Mouse (Mus musculus) layer of hippocampus, adult 2 months (tissue): ENCODE measurements around the gene Cldn20. TPM values are rescaled to one million over a fixed set of nuclear protein-coding genes. Genes with fewer than 3 reads are reported as not detected.

Experiments
- DNase-seq, 2 experiments: peaks; one replicate each; pipeline ENCODE4 v3.0.0; 2022; ENCODE audit warnings: low spot score in 2 of 2
- H3K27ac ChIP-seq: fragments of 200-600 bp; 2 replicates; pipeline ENCODE4 v1.8.1; 2022
- H3K4me3 ChIP-seq: fragments of 200-600 bp; 2 replicates; pipeline ENCODE4 v1.8.1; 2022; ENCODE audit warnings: mild to moderate bottlenecking
- CTCF ChIP-seq: fragments of 200-600 bp; conservative IDR thresholded peaks from 2 replicates; pipeline ENCODE4 v1.8.1; 2022; ENCODE audit warnings: antibody characterized with exemption, mild to moderate bottlenecking, moderate library complexity
- long read RNA-seq, 2 experiments: library from polyadenylated mRNA; stranded (forward); transcript quantifications; one replicate each; pipeline ENCODE4 v2.0.0; 2021; ENCODE audit warnings: borderline mapping rate in 2 of 2
- total RNA-seq, 2 experiments: library from RNA; stranded (reverse); gene quantifications; 2 replicates each; pipeline ENCODE4 v1.2.3; 2021

The Cldn20 gene
- total RNA-seq: 1 to 10 TPM in 1 of 2 experiments, not detected in 1; 1.4 TPM
- long read RNA-seq, experiment 1: 0 reads
- long read RNA-seq, experiment 2: 0 reads

GRCm38 (mm10) chr17:3532254-3532653, at the start of gene Cldn20:
Cldn20 (plus strand) TSS chr17:3532554.
- no peak for TF ChIP-seq CTCF
- no peak within 1 kb of the TSS for H3K27ac ChIP-seq
- DNase-seq: no peak
- no peak within 1 kb of the TSS for H3K4me3 ChIP-seq

DNA sequence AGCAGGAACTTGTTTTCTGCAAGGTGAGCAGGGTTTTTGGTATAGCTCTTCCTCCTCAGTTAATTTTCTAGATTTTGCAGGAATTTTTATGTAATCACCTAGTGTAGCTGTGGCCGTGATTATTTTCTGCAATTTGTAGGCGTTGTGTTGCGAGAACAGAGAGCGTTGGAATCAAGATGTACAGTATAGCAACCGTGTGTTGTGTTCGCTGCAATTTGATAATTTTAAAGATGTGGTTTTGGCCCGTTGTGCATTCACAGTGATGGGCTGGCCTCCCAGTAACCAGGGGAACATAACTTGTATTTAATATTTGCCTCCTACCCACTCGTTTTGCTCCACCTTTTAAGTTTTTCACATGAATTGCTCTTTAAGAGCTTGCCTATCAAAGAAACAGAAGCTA, 49.3 kb upstream of the Cldn20 start:
- H3K27ac ChIP-seq: peak overlapping the region; percentile 88
- no peak for TF ChIP-seq CTCF
- no peak for DNase-seq

GRCm38 (mm10) chr17:3485851-3486250, 46.5 kb upstream of the Cldn20 start:
- no peak for DNase-seq
- H3K27ac ChIP-seq: no peak overlapping the region; the same call in 1 of the 2 replicates
- no peak for TF ChIP-seq CTCF
- peak overlapping the region; percentile 46 for H3K4me3 ChIP-seq

More for the DNA sequence above, 49.3 kb upstream of the Cldn20 start:
- peak overlapping the region; percentile 55 for H3K4me3 ChIP-seq

DNA sequence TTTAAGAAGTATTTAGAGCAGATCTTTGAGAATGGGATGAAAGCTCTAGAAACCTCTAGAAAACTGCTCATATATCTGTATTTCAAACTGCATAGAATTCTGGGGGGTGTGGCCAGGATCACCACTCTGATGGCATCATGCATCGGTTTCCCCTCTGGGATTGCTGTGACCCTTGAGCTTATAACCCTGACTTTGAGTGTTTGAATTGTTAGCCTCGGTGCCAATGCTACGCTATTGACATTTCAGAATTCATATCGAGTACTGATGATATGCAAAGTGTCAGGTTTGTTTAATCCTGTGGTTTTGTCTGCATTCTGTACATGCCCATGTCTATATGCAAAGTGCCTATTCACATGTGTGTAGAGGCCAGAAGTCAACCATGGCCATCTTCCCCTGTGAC, 45.1 kb upstream of the Cldn20 start:
- Histone ChIP-seq H3K27ac (no peak overlapping the region; the same call in 1 of the 2 replicates), H3K4me3 (no peak overlapping the region; the same call in 1 of the 2 replicates)
- TF ChIP-seq CTCF: no peak
- DNase-seq: no peak

DNA sequence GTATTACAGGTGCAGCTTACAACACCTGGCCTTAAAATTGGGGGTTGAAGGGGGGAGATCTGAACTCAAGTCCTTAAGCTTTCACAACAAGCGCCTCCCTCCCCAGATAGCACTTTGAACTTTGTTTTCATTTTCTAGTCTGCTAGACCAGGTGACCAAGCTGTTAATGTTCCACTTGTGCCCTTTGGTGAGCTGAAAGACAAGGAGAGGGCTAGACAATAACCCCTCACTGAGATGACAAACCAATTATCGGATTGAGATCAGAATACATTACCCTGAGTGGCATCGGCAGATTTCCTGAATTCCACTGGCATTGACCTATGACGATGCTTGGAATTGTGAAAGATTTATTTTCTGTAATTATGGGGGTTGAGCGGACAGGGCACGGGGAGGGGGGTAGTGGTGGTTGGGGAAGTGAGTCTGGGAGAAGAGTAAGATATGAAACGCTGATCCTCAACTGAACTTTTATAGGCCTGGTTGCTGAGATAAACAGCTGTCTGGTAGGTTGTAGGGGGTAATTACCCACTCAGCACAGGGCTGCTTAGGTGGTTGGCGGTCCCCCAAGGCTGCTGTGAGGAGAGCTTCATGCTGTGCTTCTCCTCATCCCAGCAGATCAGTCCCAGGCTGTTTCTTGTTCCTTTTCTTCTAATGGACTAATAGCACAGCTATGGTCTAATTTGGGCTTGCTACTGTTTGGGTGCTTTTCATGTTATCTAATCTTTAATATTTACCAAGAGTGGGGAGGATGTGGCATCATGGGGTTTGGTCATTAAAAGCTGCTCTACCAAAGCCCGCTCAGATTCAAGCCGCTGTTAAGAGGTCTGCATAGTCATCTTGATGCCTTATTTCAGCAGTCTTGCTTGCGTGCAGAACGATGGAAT, 44.4 kb upstream of the Cldn20 start:
- Histone ChIP-seq H3K4me3 (peak overlapping the region; percentile 13; the same call in 1 of the 2 replicates), H3K27ac (no peak overlapping the region; the same call in 1 of the 2 replicates)
- TF ChIP-seq CTCF: no peak
- DNase-seq: no peak

GRCm38 (mm10) chr17:3490216-3490895, 42.0 kb upstream of the Cldn20 start:
- H3K4me3 ChIP-seq: no peak overlapping the region
- no peak for DNase-seq
- H3K27ac ChIP-seq: no peak overlapping the region
- no peak for TF ChIP-seq CTCF

- DNase-seq: no peak
- Histone ChIP-seq H3K4me3 (no peak overlapping the region), H3K27ac (no peak overlapping the region)
- TF ChIP-seq CTCF: no peak
These were observed 41.3 kb upstream of the Cldn20 start for GRCm38 (mm10) chr17:3491065-3491464.

- no peak for DNase-seq
- Histone ChIP-seq H3K27ac (no peak overlapping the region), H3K4me3 (no peak overlapping the region)
- no peak for TF ChIP-seq CTCF
These were observed 40.7 kb upstream of the Cldn20 start for GRCm38 (mm10) chr17:3491667-3492066.

DNA sequence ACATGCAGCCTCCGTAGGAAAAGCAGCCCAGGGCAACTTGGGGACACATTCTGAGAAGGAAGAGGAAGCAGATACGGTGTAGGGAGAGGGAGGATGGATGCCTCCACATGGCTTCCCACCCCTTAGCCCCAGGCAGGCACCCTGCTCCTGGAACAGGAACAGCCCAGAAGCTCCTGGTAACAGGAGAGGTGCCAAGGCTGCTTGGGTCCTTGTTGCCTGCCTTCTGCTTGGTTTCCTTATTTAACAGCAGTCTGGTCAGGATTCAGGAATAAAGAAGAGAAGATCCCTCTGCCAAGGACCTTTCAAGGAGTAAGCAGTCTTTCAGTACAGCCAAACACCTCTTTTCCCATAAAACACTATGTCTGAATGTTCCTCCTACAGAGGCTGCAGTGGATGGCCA, 36.8 kb upstream of the Cldn20 start:
- Histone ChIP-seq H3K4me3 (no peak overlapping the region), H3K27ac (peak overlapping the region; percentile 6; the same call in 1 of the 2 replicates)
- TF ChIP-seq CTCF: no peak
- no peak for DNase-seq

GRCm38 (mm10) chr17:3496080-3496479, 36.3 kb upstream of the Cldn20 start:
- H3K27ac ChIP-seq: peak overlapping the region; percentile 6; the same call in 1 of the 2 replicates
- TF ChIP-seq CTCF: no peak

GRCm38 (mm10) chr17:3498086-3498485, 34.3 kb upstream of the Cldn20 start:
- no peak overlapping the region for H3K4me3 ChIP-seq
- 0 out of 2 replicates have a peak overlapping the region, but pooled peaks have one; percentile 36 for H3K27ac ChIP-seq
- DNase-seq: peak in 1 of 2 experiments; percentile 52
- peak; percentile 72 for TF ChIP-seq CTCF

More at GRCm38 (mm10) chr17:3496080-3496479, 36.3 kb upstream of the Cldn20 start:
- no peak overlapping the region for H3K4me3 ChIP-seq
- no peak for DNase-seq

GRCm38 (mm10) chr17:3498580-3498979, 33.8 kb upstream of the Cldn20 start:
- TF ChIP-seq CTCF: no peak
- no peak for DNase-seq
- Histone ChIP-seq H3K4me3 (no peak overlapping the region), H3K27ac (peak overlapping the region; percentile 36; the same call in 1 of the 2 replicates)

GRCm38 (mm10) chr17:3499468-3499867, 32.9 kb upstream of the Cldn20 start:
- H3K4me3 ChIP-seq: no peak overlapping the region
- TF ChIP-seq CTCF: no peak
- no peak for DNase-seq
- H3K27ac ChIP-seq: no peak overlapping the region; the same call in 1 of the 2 replicates
